Mouse (Mus musculus) heart, postnatal 4 days (tissue): Measurements from ENCODE around the gene Rgp1. TPM values are rescaled to one million over a fixed set of nuclear protein-coding genes. Genes with fewer than 3 reads are reported as not detected.
A peak's percentile ranks its signal among the peaks of the same experiment; 100 is the strongest.

Experiments used
- DNase-seq: peaks from one replicate; pipeline ENCODE4 v3.0.0; 2021
- total RNA-seq, 2 experiments: library from RNA; stranded (reverse); gene quantifications; 2 replicates each; pipeline ENCODE4 v1.2.3; 2021

The Rgp1 gene
- total RNA-seq, 2 experiments from 2014 or later = 38.6 to 39.1 TPM

DNA sequence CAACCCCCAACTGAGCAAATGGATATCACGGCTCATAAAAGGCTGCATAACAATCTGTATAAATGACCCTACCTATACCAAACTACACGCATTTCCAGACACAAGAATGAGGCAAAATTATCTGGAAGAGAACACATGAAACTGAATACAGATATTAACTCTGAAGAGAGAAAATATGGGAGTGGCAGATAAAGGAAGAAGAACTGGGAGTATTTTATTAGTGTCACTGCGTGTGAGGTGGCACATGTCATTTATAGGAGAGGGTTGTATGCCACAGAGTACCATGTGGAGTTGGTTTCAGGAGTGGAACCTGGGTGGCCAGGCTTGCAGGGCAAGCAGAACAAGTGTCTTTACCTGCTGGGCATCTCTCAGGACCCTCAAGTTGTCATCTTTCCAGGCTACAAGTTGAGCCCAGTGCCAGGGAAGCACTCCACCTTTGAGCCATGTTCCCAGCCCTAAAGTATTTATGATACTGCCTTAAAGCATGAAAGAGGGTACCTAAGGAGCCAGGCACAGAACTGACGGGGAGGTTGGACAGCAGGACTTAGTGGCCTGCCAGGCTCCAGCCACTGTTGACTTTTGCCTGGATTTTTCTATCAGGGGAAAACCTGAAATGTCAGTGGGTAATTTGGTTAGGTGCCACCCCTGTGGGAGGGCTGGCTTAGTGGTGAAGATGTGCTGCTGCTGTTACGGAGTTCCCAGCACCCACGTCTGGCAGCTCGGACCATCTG lies 20.3 kb downstream of the Rgp1 start:
- DNase-seq = no peak

GRCm38 (mm10) chr4:43600195-43600934 lies 21.9 kb downstream of the Rgp1 start:
- no peak for DNase-seq

DNA sequence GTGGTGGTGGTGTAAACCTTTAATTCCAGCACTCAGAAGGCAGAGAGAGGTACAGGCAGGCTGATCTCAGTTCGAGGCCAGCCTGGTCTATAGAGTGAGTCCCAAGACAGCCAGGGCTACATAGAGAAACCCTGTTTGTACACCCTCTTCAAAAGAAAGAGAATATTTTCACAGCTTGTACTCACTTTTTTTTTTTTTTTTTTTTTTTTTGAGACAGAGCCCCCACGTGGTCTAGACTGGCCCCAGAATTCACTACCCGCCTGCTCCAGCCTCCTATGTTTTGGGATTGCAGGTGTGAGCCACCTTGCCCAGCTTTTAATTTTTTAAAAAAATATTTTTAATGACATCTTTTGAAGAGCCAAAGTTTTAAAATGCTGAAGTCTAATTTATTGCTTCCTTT lies 25.6 kb downstream of the Rgp1 start:
- DNase-seq = no peak

- no peak for DNase-seq
These were observed 26.5 kb downstream of the Rgp1 start for GRCm38 (mm10) chr4:43604751-43605685.

DNA sequence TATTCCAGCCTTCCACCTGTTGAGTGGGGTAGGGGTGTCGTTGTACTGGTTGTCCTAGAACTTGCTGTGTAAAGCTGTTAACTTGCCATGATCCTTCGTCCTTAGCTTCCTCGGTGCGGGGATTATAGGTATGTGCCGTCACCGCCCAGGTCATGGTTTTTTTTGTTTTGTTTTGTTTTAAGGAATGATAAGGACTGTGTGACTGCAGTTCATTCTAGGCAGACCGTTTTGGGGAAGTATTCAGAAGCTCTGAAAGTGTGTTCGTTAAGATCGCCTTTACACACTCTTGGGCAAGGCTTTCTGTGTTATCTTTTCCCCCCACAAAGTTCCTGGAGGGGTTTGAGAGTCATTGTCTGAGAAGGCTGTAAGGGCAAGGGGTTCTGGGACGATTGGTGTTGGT lies 34.0 kb downstream of the Rgp1 start:
- no peak for DNase-seq

- peak; percentile 20 for DNase-seq
These were observed 34.7 kb downstream of the Rgp1 start for GRCm38 (mm10) chr4:43613060-43613730.

- DNase-seq = no peak
These were observed 41.7 kb downstream of the Rgp1 start for GRCm38 (mm10) chr4:43620146-43620778.

- DNase-seq = no peak
These were observed 50.7 kb downstream of the Rgp1 start for GRCm38 (mm10) chr4:43629106-43629817.

GRCm38 (mm10) chr4:43630030-43630581 lies 51.6 kb downstream of the Rgp1 start:
- peak; percentile 88 for DNase-seq

DNA sequence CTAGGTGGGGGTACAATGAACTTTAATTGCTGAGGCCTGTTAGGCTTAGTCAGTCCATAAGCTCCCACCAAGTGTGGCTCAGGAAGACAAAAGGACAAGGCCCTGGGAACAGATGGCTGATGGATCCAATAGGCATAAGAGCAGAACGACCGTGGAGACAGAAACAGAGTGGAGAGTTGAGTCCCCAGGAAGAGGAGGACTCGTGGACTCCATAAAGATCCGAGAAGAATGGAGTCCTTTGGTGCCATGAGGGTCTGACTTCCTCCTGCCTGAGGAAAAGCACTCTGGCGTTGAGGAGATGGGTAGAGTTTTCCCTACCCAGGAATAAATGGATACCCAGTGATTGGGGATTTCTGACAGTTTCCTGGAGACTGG lies 52.1 kb downstream of the Rgp1 start:
- DNase-seq = no peak

- peak; percentile 72 for DNase-seq
These were observed 52.8 kb downstream of the Rgp1 start, which contains the start of gene Npr2 for GRCm38 (mm10) chr4:43631046-43631955. TSS of gene Npr2 (plus strand) at chr4:43631935.

- peak; percentile 39 for DNase-seq
These were observed 53.7 kb downstream of the Rgp1 start for GRCm38 (mm10) chr4:43631956-43632920.

DNA sequence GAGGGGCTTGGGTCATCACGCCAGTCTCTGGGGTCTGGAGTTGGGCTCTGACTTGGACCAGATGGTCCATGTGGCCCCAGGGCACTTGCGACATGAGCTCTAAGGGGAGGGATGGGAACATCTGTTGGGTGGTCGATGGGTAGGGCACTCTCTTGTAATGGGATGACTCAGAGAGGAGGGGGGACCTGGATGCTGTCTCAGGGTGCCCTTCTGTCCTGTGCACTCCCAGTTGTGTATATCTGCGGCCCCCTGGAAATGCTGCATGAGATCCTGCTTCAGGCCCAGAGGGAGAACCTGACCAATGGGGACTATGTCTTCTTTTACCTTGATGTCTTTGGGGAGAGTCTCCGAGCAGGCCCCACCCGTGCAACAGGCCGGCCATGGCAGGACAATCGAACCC lies 54.8 kb downstream of the Rgp1 start:
- no peak for DNase-seq

DNA sequence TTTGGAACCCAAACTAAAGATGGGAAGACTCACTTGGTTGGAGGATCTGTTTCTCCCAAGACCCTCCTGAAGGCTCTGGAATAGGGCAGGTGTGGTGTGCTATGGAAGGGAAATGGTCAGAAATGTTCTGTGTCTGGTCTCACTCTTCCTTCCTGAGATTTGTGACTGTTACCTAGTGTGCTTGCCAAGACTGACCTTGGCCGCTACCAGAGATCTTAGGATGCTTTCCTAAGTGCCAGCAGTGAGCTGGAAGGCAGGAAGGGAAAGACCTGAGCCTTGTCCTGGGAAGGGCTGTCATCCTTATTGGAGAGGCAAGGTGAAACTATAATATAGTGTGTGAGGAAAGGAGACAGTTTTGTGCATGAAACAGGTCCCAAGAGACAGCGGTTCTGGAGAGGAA lies 55.2 kb downstream of the Rgp1 start:
- no peak for DNase-seq

DNA sequence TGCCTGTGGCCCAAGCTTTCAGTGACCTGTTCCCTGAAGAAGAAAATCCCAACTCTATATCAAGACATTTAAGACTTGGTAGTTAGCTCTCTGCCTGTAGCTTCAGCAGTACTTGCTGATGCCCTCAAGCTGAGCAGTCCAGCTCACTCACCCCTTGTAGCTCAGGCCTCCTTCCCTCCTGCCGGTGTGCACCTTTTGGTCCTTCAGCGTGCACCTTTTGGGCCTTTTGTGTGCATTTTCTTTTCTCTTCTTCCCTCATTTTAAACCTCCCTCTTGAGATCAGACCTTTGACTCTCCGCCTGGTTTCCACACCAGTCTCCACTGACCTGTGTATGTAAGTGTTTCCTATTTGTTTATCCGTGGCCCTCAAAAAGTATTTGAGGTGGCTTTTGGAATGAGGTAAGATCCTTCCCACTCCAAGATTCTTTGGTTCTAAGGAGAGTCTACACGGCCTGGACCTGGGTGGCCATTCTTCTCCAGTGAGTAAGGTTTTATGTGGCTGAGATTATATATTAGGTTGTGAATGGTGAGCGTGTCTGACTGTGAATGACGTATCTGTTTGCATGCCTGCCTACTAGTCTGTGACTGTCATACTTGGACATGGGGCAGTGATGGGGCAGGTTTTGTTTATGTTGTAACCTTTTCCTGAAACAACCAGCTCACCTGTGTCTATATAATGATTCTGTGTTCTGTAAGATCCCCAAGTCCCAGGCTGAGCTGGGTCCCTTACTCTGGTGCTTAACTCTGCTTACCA lies 56.3 kb downstream of the Rgp1 start:
- no peak for DNase-seq

DNA sequence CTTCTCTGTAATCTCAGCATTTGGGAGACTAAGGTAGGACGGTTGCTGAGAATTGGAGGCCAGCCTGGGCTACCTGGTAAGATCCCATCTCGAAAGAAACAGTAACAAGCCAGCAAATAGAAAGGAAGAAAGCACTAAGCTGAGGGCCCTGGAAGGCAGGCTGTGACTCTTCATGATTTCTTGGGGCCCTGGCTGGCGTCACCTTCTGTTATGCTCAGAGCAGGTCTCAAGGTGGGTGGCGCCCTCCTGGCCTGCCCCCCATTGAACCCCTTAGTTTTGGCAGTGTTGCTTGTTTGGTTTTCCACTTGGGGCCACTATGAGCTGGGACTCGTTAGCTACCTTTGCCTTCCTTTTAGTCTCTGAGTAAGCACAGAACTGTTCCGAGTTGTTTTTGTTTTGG lies 58.2 kb downstream of the Rgp1 start:
- DNase-seq = no peak
